Mouse (Mus musculus) thymus, postnatal 25 days (tissue): ENCODE results near the gene Hdac4.
A peak's percentile ranks its signal among the peaks of the same experiment; 100 is the strongest.

ENCODE experiments used
- DNase-seq: peaks from one replicate; pipeline ENCODE4 v3.0.0; 2022

Gene Hdac4

DNA sequence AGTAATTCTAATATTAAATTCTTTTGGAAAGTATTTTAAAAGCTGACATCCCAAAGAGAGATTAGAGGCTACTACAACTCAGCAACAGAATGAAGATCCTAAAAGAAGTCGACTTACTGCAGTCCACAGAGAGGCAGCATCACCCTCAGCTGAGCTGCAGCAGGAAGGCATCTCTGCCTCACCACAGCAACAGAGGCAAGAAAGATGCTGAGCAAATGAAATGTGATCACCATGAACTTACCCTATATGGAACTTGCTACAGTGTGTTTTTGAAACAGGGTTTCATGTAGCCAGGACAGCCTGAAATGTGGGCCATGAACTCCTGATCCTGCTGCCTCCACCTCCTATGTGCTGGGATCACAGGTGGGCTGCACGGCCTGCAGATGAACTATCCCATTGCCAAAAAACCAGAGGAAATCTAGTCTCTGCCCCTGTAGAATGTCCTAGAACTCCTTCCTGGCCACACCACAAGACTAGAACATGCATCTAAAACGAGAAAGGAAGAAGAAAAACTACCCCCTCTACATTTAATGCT is 98.4 kb downstream of the Hdac4 start:
- DNase-seq: no peak

GRCm38 (mm10) chr1:92092286-92092685 is 103.2 kb downstream of the Hdac4 start:
- DNase-seq: no peak

GRCm38 (mm10) chr1:92087821-92088220 is 107.7 kb downstream of the Hdac4 start:
- DNase-seq: no peak

- no peak for DNase-seq
These were observed 108.2 kb downstream of the Hdac4 start for GRCm38 (mm10) chr1:92087343-92087742.

GRCm38 (mm10) chr1:92086841-92087240 is 108.7 kb downstream of the Hdac4 start:
- DNase-seq: no peak

GRCm38 (mm10) chr1:92086277-92086813 is 109.2 kb downstream of the Hdac4 start:
- DNase-seq: no peak

DNA sequence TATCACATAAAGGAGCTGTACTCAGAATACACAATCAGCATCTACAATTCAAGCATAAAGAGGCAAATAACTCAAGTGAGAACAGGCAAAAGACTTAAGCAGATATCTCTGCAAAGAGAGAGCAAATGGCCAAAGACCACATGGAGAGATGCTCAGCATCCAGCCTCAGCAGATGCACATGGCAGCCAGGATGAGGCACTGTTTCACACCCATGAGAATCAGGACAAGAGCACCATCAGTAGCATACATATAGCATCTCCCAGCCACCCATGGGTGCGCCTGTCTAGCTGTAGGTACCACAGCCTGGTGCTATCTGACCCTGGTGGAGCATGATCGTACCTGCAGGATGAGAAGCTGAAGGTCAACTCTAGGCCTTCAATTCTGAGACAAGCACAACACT is 110.8 kb downstream of the Hdac4 start:
- no peak for DNase-seq

- no peak for DNase-seq
These were observed 111.5 kb downstream of the Hdac4 start for GRCm38 (mm10) chr1:92084004-92084403.

DNA sequence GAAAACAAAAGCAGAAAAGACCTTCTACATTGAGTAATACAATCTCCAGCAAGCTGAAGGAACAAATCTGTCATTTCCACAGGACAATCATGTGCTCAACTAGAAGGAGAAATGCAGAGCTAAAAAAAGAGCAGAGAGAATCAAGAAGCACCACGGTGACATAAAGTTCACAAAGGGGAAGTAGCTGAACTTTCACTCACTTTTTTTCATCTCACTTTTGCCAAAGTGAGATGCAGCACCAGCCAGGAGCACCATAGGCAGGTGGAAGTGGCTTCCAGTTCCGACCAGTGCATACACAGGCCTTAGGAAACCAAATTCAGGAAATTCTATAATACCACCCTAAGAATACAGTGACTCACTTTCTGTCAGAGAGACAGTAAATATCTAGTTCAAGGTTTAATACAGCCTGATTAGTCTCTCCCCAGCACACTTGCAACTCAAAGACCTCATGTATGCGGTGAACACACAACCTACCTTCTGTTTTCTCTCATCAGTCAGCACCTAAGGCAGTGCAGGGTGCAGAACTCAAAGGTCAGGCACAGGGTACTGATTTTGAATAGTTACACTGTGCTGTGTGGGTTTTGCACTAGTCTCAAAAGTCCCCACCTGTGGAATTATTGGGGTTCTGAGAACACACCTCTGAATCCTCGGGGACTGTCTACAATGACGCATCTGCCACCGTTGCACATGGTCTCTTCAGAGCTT is 112.5 kb downstream of the Hdac4 start:
- DNase-seq: no peak

DNA sequence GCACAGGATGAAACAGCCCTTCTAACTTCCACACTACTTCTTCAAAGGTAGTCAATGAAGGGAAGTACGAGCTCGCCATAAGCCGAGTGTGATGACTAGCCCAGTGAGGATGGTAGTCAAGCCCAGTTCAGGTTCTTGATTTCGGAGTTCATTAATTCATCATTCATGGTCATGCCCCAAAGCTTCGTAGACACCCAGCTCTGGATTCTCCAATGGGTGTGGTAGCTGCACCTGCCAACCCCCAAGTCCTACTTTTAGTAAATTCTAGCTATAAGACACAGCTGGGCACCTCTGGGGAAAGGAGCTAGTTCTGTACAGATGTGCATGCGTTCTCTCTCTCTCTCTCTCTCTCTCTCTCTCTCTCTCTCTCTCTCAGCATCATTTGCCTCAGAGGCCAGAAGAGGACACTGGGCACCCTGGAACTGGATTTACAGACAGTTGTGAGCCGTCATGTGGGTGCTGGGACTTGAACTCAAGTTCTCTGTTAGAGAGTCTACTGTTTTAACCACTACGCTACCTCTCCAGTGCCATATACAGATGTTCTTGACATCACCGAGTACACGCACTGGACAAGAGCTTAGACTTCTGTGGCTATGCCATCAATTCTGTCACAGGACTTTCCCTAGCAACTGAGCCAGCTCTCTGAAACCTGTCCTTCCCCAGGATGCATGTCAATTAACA is 113.2 kb downstream of the Hdac4 start:
- no peak for DNase-seq

- peak; percentile 82 for DNase-seq
These were observed 115.4 kb downstream of the Hdac4 start for GRCm38 (mm10) chr1:92079982-92080537.

DNA sequence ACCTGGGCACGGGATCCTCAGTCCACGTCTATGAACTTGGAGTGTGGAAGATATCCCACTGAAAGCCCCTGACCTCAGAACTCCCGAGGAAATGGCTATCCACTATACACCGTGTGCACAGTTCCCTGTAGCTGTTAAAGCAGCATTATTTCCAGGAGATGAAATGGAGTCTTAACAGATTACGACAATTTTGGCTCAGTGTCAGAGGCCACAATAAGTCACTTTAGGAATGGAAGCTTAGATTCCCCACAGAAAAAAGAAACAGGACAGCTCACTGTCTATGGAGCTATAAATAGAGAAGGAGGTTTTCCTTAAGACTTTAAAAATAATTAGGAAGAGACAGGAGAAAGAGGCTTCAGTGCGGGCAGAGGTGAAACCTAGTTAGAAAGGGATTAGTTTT is 120.2 kb downstream of the Hdac4 start:
- no peak for DNase-seq

DNA sequence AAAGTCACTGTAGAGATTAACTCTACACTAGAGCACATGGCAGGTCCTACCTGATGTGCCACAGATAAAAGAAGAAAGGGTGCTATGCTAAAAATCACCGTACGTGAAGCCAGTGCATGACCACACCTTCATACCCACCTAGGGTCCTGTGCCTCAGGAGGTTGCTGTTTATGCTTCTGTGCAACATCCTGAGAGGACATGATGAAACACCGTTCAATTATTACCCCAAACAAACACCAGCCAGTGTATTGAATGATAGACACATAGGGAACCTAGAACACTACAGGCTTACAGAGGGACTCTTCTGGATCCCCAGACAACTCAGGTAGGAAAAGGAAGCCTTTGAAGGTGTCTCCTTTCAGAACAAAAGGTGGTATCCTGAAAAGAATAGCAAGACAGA is 120.8 kb downstream of the Hdac4 start:
- DNase-seq: no peak

- DNase-seq: no peak
These were observed 125.4 kb downstream of the Hdac4 start for GRCm38 (mm10) chr1:92069932-92070677.

- peak; percentile 30 for DNase-seq
These were observed 126.0 kb downstream of the Hdac4 start for GRCm38 (mm10) chr1:92069464-92069863.

- DNase-seq: peak; percentile 22
These were observed 131.2 kb downstream of the Hdac4 start for GRCm38 (mm10) chr1:92064307-92064706.

GRCm38 (mm10) chr1:92063271-92063670 is 132.2 kb downstream of the Hdac4 start:
- DNase-seq: no peak

- DNase-seq: no peak
These were observed 134.1 kb downstream of the Hdac4 start for GRCm38 (mm10) chr1:92061198-92062073.

GRCm38 (mm10) chr1:92060532-92061064 is 134.9 kb downstream of the Hdac4 start:
- no peak for DNase-seq

- no peak for DNase-seq
These were observed 135.9 kb downstream of the Hdac4 start for GRCm38 (mm10) chr1:92059571-92059970.

DNA sequence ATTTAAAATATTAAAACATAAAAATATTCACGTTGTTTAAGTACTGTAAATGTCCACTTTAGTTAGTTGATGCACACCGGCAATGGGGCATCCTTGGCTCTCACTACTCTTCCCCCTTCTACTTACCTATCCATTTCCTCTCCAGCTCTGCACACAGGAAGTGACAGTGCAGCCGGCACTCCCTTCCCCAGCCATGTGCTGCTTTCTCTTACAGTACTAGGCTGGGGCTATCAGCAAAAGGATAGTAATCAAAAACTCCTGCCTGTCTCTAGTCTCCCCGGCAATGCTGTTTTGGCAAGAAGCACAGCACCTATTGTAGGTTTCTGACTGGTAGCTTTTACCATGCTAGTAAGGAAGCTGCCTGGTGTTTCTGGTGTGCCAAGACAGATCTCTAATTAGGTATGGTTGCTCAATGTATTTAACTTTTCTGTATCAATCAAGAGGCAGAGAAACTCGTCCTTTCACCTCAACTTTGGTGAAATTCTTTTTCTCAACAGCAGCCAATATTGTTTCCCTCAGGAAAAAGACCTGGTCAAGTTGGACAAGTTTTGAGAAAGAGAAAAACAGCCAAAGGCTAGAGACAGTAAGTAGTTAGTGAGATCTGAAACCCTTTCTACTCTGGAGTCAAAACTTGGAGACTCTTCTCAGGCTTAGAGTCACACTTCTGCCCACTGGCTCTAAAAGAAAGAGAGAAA is 136.6 kb downstream of the Hdac4 start:
- peak; percentile 56 for DNase-seq
